Mouse (Mus musculus): Measurements from ENCODE around the gene Oasl2.

- TF ChIP-seq CTCF (IDR thresholded peaks at IDR 0.05; ENCODE audit: low read depth) (no peak), EP300 (IDR thresholded peaks at IDR 0.05; ENCODE audit: low read depth) (no peak)
Measured at GRCm38 (mm10) chr5:114861730-114862129, 35.0 kb upstream of the Oasl2 start.
